Mouse (Mus musculus) c-Kit-positive CD71-positive TER-119-positive erythroid progenitor cells, embryonic 14.5 days (primary cell): ENCODE results near the gene Pqbp1.
"Not testable (repeated sequence)": the region's sequence is repeated elsewhere in the genome, so short reads cannot be mapped to it uniquely, and the experiment has no call there.

Experiments used
- DNase-seq: peaks from one replicate; pipeline ENCODE4 v3.0.0-alpha.2; 2013; ENCODE audit warnings: low spot score

Pqbp1 gene

GRCm38 (mm10) chrX:7898880-7899874, at the start of gene Pqbp1, which contains the start of gene Timm17b:
Gene Pqbp1 (minus strand): TSS chrX:7899269.
Gene Timm17b (plus strand): TSS chrX:7899357.
- DNase-seq: peak; percentile 87

- DNase-seq: peak; percentile 86
Observed at GRCm38 (mm10) chrX:7947900-7948492, 48.9 kb upstream of the Pqbp1 start.

GRCm38 (mm10) chrX:7947108-7947899, 48.2 kb upstream of the Pqbp1 start, which contains the start of gene Hdac6:
Gene Hdac6 (minus strand): TSS chrX:7947889.
- no peak for DNase-seq

- no peak for DNase-seq
Observed at GRCm38 (mm10) chrX:7945618-7946017, 46.5 kb upstream of the Pqbp1 start.

- DNase-seq: no peak
Observed at GRCm38 (mm10) chrX:7937667-7938066, 38.6 kb upstream of the Pqbp1 start.

GRCm38 (mm10) chrX:7936874-7937273, 37.8 kb upstream of the Pqbp1 start:
- no peak for DNase-seq

GRCm38 (mm10) chrX:7928270-7928790, 29.3 kb upstream of the Pqbp1 start, which contains the start of gene Eras:
Gene Eras (minus strand): TSS chrX:7928607.
- DNase-seq: no peak

GRCm38 (mm10) chrX:7927116-7927515, 28.0 kb upstream of the Pqbp1 start:
- DNase-seq: no peak

GRCm38 (mm10) chrX:7926266-7926665, 27.2 kb upstream of the Pqbp1 start:
- no peak for DNase-seq

GRCm38 (mm10) chrX:7922032-7922431, 23.0 kb upstream of the Pqbp1 start:
- DNase-seq: no peak

- no peak for DNase-seq
Observed at GRCm38 (mm10) chrX:7919601-7920383, 20.7 kb upstream of the Pqbp1 start, which contains the start of gene Pcsk1n. Gene Pcsk1n (plus strand): TSS chrX:7919822.

- not testable (repeated sequence) for DNase-seq
Observed at GRCm38 (mm10) chrX:7917960-7918359, 18.9 kb upstream of the Pqbp1 start.

- DNase-seq: not testable (repeated sequence)
Observed at GRCm38 (mm10) chrX:7915669-7916068, 16.6 kb upstream of the Pqbp1 start.

- DNase-seq: no peak
Observed at GRCm38 (mm10) chrX:7910473-7910872, 11.4 kb upstream of the Pqbp1 start.

GRCm38 (mm10) chrX:7909242-7909641, 10.2 kb upstream of the Pqbp1 start, which contains the start of gene Gm10490:
Gene Gm10490 (plus strand): TSS chrX:7909542.
- DNase-seq: not testable (repeated sequence)

GRCm38 (mm10) chrX:7907735-7908134, 8.7 kb upstream of the Pqbp1 start, which contains the start of gene Gm10491:
Gene Gm10491 (minus strand): TSS chrX:7907835.
- no peak for DNase-seq

- DNase-seq: no peak
Observed at GRCm38 (mm10) chrX:7904441-7904840, 5.4 kb upstream of the Pqbp1 start.

GRCm38 (mm10) chrX:7898211-7898610, 858 bp downstream of the Pqbp1 start:
- no peak for DNase-seq

GRCm38 (mm10) chrX:7883841-7884567, 15.1 kb downstream of the Pqbp1 start, which contains the start of gene Slc35a2:
Gene Slc35a2 (plus strand): TSS chrX:7884028.
- peak; percentile 73 for DNase-seq

GRCm38 (mm10) chrX:7879819-7880218, 19.2 kb downstream of the Pqbp1 start:
- peak; percentile 42 for DNase-seq
